Mouse (Mus musculus): Measurements from ENCODE around the gene Lsamp.

The Lsamp gene

DNA sequence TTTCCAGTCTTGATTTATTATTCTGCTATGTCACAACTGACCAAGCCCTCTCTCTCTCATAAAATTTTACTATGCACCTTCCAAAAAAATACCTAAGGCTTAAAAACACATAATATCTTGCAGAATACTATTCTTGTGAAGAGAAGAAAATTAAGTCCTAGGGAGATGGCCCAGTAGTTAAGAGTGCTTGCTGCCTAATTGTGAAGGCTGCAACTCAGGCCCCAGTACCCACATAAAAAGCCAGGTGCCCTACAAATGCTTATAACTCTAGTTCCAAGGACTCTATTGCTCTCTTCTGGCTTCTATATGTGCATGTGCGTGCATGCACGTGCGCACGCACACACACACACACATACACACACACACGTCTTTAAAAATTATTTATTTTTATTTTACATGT, 1225.9 kb downstream of the Lsamp start:
- in situ Hi-C loops (cut with MboI, MseI), result no loop called here

DNA sequence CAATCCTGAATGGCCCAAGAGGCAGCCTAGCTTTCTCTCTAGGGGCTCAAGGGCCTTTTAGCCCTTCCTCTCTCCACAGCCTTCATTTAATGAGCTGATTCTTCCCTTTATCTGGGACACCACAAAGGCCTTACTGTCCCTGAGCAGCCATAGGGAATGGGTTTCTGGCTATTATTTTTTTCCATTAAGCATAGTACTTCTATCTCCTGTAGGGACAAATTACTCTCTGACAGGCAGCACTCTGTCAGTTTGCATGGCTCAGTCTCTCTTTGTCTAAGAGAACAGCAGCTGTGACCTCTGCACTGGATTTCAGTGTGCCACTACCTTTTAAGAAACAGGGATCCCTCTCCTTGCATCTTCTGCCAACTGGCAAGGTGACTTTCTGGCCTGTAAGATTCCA, 1251.7 kb downstream of the Lsamp start:
- in situ Hi-C loops (cut with MboI, MseI), result no loop called here

DNA sequence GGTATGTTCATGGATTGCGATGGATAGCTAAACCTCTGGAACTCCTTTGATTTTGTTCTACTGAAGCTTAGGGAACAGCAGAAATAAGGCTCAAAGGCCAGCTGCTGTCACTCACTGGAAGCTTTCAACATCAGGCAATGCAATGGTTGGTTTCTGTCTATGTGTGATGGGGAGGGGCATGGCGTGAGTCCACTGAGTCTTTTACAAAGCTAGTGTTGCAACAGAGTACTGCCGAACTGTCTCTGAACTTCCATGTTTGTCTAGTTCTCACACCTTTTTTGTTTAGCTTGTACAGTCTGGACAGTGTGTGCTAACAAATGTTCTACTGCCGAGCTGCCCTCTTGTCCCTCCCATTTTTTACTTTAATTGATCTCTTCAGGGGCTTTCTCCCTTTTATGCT, 1258.7 kb downstream of the Lsamp start:
- in situ Hi-C loops (cut with MboI, MseI), result no loop called here

DNA sequence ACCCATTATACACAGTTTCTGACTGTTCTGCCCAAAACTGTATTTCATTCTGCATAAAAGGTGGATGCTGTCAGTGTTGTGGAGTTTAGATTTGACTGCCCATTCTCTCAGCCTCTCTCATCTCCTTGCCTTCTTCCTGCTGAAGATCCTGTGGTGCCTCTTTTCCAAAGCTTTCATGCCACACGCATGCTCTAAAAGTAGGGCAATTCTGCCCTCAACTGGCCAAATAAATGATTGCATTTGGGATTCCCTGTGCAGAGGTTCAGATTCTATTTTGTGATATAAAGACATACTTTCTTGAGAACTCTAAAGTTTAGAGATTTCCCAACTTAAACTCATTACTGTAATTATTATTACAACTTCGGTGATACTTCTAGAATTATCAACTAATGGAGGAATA, 1260.5 kb downstream of the Lsamp start:
- in situ Hi-C loops (cut with MboI, MseI), result no loop called here

DNA sequence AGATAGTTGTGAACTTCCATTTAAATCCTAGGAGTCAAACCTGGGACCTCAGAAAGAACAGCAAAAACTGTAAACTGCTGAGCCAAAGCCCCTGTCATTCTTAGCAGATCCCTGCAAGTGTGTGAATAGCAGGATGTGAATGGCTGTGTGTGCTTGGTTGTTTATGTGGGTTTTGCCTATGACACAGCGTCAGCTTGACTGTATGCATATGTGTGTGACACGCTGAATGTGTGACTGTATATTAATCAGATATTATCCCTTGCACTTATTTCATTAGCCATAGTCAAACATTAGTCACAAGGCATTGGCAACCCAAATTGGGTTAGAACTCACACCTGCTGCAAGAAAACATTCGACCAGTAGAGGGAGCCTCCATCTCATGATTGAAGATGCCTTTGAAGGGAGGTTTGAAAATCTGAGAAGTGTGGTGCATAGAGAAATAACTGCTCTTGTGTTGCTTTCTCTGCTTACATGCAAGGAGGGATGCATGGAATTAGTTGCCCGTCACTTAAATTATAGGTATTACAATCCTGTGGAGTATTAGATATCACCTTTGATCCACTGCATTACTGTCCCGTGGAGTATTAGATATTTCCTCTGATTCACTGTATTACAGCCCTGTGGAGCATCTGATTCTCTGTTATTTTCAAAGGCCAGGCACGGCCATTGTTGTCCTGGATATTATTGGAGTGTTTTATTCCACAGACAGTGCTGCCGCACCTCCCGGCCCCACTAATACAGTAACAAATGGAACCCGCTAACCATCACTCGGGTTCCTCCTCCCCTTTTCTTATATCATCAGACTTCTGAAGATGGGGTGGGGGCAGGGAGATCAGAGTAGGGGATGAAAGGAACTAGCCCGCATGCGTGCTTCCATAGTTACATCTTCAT, 1274.2 kb downstream of the Lsamp start:
- in situ Hi-C loops (cut with MboI, MseI), result no loop called here

DNA sequence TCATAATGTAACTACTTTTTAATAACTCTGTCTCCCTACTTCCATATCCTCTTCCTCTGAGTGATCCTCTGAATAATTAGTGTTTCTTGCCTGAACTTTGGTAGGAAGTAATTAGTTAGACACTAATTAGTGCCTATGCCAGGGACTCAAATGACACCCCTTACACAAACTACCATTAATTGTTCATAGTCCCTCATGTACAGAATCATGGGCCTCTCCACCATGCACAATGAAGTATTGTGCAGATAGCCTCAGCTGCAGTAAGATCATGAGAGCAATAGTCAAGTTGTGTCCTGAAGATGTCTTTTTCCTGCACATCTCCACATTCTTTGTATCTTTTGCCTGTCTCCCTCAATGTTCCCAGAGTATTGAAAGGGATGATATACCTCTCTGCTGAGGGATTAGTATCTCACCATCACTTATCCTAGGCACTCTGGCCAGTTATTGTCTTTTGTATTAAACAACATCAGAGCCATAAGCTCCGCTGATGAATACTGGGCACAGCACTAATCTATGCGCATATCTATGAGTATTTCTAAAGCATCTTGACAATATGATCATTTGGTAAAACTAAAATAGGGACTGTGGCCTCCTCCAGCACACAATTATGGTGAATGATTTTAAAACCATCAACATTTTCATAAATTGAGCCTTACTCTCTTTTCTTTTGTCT, 1292.0 kb downstream of the Lsamp start:
- in situ Hi-C loops (cut with MboI, MseI), result no loop called here

DNA sequence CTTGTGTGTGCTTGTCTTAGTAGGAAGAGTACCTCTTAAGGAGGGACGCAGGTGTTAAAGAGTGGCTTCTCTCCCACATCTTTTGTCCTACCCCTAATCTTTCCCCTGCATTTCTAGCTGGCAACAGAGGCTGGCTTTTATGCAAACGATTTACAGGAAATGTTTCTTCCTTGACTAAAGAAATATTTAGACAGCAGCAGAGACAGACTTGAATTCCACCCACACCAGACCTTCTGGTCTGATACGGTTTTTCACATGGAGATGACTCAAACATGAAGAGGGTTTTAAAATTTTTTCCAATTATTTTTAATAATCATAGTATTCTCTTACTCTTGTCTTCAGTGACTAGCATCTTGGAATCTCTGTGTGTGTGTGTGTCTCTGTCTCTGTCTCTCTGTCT, 1333.8 kb downstream of the Lsamp start:
- in situ Hi-C loops (cut with MboI, MseI), result no loop called here

DNA sequence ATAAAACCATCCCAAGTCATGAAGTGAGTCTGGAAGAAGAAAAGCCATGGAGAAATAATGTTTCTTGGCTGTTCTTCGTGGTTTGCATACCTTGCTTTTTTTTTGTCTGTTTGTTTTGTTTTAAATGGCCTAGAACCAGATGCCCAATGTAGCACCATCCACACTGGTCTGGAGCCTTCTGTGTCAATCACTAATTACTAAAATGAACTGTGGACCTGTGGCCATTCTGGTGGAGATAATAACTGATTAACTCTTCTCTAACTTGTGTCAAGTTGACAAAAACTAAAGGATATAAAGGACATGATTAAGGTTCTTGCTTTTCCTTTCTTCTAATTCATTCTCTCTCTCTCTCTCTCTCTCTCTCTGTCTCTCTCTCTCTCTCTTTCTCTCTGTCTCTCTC, 1359.3 kb downstream of the Lsamp start:
- in situ Hi-C loops (cut with MboI, MseI), result no loop called here

DNA sequence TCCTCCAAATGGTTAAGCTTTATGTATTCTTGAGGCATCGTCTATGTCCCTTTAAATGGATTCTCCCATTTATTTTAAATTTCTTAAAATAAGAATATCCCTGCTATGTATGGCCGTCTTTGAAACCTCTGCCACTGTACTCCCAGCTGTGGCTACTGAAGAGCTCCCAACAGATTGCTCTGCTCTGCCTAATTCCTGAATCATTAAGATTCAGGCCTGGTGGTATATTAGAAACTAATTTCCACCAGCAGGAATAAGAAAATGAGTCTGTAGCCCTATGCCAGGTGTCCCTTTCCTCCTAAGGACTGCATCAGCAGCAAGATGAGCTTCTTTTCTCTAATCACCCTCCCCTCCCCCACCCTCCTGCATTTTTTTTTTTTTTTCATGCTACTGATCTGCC, 1381.0 kb downstream of the Lsamp start:
- in situ Hi-C loops (cut with MboI, MseI), result no loop called here

DNA sequence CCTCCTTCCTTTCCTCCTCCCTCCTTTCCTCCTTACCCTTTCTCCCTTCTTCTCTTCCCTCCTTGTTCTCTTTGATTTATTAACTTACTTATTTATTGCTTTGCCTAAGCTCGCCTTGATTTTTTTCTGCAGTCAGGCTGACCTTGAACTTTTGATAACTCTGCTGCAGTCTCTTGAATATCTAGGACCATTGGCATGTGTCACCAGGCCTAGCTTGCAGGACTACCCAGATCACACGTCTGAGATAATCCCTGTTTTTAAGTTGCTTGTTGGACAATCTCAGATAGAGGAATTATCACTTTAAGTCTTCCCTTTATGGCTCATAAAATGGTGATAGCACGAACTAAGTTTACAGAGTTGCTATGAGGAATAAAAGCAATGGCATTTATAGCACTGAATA, 1399.5 kb downstream of the Lsamp start:
- in situ Hi-C loops (cut with MboI, MseI), result no loop called here

DNA sequence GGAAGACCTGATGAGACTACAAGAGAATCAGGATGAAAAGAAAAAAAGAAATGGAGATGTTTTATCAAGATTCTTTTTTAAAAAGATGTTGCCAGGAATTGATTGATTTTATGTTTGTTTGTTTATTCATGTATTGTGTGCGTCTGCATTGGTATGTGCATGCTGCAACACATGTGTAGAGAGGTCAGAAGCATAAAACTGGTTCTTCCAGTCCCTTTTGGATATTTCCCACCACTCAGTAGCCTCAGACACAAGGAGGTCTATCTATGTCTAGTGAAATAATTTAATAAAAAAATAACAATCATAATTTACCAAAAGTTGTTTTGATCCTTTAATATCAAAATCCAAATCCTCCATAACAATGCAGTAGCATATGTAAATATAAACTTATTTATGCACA, 1400.1 kb downstream of the Lsamp start:
- in situ Hi-C loops (cut with MboI, MseI), result no loop called here

DNA sequence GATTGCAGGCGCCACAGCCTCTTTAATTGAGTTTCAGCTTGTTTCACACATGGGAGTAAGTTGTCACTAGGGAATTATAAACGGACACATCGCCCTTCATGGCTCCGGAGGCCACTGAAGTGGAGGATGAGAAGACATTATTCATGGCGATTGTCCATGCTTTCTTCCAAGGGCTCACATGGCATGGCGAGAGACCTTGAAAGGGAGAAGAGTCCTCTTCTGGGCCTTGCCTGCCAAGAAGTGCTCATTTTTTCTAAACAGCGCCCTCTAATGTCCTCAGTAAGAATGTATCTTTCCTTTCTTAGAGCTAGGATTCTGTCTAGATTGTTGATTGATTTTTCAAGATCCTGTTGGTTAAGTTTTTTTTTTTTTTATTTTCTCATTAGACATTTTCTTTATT, 1424.7 kb downstream of the Lsamp start:
- in situ Hi-C loops (cut with MboI, MseI), result no loop called here

DNA sequence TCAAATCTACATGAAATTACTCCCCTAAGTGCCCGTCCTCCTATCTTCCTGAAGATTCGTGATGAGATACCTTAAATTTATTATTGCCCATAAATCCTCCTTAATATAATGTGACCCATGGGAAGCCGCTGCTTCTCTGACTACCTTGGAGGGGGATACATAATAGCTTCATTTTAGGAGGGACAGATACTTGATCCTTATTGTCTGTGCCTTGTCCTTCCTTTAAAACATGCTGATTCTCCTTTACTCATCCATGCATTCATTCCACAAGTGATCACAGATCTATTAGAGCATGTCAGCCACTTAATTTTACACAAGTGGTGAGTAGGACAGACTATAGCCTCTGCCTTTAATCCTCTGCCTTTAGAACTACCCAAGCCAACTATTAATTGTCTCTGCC, 1426.5 kb downstream of the Lsamp start:
- in situ Hi-C loops (cut with MboI, MseI), result no loop called here

DNA sequence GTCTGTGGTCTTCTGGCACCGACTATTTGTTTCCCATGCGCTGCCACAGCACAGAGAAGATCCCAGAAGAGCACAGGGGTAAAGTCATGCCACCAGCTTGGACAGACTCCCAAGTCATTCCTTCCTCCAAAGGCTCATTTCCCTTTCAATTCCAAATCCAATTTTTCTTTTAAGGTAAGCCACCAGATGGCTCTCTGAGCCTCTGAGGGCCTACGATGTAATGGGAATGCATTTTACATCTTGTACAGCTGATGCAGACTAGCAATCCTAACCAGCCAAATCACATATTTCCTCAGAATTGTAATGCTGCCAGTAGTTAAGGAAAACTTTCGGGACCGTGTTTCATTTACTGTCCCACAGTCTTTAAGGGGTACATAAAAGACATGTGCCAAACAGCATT, 1433.2 kb downstream of the Lsamp start:
- in situ Hi-C loops (cut with MboI, MseI), result no loop called here

DNA sequence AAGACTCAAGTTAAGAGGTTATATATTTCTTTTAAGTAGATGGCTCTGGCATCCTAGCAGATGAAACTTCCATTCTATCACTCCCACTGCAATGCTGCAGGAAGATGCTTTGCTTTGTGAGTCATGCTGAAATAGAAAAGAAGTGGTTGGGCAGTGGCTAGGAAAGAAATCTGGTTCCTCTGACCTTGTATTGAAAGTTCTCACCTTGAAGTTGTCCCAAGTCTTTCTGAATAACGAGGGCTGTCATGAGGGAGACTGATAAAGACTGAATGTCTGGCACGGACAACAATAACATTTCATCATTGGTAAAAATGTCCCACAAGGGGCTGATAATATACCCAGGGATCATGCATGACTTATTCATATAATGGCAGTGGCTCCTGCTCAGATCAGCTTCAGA, 1483.2 kb downstream of the Lsamp start:
- in situ Hi-C loops (cut with MboI, MseI), result no loop called here

DNA sequence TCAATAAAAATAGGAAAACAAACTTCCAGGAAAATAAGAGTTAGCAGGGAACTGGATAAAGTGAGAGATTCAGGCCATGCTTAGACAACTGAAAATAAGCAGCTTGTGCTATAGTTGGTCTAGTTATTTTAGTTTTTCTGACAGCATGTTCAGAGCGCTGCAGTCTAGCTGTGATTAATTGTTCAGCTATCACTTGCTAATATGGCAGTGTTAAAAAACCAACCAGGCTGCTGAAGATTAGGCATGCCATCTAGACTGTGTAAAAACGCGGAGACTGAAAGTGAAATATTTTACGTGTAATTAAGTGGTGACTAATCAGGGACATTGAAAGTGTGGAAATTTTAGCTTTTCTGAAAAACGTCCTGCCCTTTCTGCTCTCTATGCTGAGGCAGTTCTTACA, 1494.5 kb downstream of the Lsamp start:
- in situ Hi-C loops (cut with MboI, MseI), result no loop called here

DNA sequence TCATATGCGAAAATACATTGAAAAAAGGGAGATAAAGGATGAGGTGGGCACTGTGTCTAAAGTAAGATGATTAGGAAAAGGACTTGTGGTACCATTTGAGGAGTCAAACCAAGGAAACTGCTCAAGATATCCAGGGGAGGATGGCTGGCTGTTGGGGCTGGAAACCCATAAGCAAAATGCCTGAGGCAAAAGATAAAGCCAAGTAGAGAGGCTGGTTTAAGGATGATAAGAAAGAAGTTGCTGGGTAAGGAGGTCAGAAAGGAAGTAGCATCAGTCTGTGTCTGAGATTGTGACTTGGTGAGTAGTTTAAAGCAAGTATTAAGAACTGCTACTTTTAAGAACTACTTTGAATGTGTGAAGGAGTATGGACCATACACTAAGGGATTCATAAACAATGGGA, 1497.7 kb downstream of the Lsamp start:
- in situ Hi-C loops (cut with MboI, MseI), result no loop called here

DNA sequence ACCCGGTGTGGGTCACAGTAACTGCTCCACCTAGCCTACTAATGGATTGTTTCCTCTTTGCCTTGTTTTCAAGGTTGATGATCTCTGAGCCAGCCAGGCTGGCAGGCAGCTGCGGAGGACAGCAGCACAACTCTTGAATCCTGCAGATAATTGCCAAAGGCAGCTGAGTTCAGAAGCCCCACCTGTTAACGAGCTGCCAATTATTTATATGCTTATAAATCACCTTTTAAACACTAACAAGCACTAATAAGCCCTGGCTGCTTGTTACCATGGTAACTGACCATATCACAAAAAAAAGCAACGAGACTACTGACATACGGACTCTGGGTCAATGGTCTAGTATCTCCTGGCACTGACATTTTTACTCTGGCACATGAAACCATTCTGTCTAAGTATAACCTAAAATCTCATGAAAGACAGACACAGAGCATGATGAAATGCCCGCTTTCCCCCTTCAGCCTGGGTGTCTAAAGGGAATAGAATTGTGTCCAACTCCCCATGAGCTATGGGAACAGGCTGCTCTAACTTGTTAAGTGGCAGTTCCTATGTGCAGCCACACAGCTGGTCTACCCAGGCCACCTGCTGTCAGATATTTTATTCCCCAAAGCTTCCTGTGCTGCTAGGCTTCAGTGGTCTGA, 1526.9 kb downstream of the Lsamp start:
- in situ Hi-C loops (cut with MboI, MseI), result no loop called here

DNA sequence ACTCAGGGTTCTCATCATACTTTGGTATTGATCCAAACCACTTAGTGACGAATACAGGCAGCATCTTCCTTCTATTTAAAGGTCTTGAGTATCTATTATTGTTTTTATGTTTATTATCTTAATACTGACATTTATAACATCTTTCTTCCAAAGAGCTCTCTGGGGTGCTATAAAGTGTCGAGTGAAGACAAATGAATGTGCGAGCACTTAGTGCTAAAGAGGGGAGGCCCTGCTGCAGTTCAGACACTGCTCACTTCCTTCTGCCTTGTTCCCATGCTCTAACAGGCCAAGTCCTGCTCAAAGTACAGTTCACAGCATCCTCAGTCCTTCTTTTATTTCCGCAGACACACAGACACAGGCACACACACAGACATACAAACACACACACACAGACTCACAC, 1537.4 kb downstream of the Lsamp start:
- in situ Hi-C loops (cut with MboI, MseI), result no loop called here

DNA sequence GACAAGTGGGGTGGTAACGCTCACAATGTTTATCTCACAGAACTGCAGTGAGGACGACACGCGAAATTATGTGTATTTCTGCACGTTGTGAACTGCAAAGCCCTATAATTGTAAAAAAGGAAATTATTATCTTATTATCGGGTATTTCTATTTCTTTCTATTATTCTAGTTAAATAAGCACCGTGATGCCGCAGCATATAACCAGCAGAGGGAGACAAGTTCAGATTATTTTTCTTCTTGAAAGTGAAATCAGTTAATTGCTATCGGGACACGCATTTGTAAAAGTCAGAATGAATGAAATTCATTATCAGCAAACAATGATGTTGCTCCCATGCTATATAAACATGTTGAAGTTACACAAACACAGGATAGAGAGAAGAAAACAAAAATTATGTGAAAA, 1540.1 kb downstream of the Lsamp start:
- in situ Hi-C loops (cut with MboI, MseI), result no loop called here

DNA sequence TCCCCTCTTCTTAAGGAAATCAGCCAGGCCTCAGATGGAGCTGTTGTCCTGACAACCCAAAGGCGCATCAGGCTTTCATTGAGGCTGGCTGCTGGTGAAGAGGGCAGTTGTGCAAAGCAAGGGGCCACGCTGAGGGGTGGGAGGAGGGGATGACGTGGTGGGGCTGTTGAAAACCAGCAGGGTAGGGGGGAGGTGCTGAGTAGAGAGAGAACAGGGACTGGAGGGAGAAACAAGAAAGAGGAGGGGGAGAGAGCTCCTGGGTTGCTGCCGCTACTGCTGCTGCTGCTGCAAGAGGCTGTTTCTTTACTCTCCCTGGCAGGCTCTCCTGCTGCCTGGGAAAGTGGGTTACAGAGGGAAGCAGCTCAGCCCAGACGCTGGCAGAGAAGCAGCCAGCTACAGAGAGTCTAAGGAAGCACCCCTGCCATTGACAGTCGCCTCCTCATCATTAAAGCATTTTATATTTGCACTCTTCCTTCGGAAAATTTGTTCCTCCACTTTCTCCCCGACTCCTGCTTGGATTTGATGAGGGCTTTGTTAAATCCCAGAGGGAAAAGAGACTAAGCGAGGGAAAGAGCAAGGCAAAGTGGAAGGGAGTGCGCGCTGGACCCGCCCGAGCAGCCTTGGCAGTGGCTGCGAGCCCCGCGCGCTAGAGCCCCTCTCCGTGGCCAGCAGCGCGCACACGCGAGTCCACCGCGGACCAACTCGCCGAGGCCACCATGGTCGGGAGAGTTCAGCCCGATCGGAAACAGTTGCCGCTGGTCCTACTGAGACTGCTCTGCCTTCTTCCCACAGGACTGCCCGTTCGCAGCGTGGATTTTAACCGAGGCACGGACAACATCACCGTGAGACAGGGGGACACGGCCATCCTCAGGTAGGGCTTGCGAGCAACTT, 1548.7 kb downstream of the Lsamp start:
- in situ Hi-C loops (cut with MboI, MseI), result no loop called here

DNA sequence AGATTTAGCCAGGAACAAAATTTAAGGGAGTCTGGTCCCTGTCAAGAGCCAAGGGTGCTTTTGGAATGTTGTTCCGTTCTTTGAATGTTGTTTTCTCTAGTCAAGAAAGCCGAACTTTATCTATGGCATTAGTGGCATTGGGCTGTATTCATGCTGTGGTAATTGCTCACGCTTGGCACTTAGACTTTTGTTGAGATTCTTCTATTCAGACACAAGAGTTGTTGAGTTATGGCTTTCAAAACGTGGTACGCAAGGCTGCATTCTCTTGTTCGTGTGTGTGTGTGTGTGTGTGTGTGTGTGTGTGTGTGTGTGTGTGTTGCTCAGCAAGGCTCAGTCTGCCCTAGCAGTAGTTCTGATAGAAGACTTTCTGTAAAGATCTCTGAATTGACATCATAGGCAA, 1549.5 kb downstream of the Lsamp start:
- in situ Hi-C loops (cut with MboI, MseI), result no loop called here

Data from T-helper 2 cell (primary cell).